Mouse (Mus musculus) spleen, adult 2 months (tissue): ENCODE measurements around the gene Camk2b. TPM values are rescaled to one million over a fixed set of nuclear protein-coding genes. Genes with fewer than 3 reads are reported as not detected.

Experiments used
- DNase-seq, 2 experiments: peaks; one replicate each; pipeline versions ENCODE4 v3.0.0 to v3.0.0-alpha.2; 2012 to 2021; ENCODE audit warnings: low spot score in 2 of 2, low read depth in 1 of 2
- H3K27ac ChIP-seq: fragments of 200-500 bp; 2 replicates; pipeline ENCODE4 v1.5.1; 2012; ENCODE audit warnings: low read length, inconsistent platforms; ENCODE audit not compliant: insufficient read depth
- H3K27me3 ChIP-seq: fragments of 200-500 bp; 2 replicates; pipeline ENCODE4 v1.6.1; 2012; ENCODE audit warnings: mild to moderate bottlenecking, moderate library complexity, low read length, inconsistent platforms; ENCODE audit not compliant: control insufficient read depth, insufficient read depth
- H3K36me3 ChIP-seq: fragments of 200-500 bp; 2 replicates; pipeline ENCODE4 v1.6.1; 2012; ENCODE audit warnings: mild to moderate bottlenecking, low read length, inconsistent platforms; ENCODE audit not compliant: control insufficient read depth, insufficient read depth
- H3K4me1 ChIP-seq: fragments of 200-500 bp; 2 replicates; pipeline ENCODE4 v1.6.1; 2011; ENCODE audit warnings: inconsistent platforms; ENCODE audit not compliant: control insufficient read depth, insufficient read depth, insufficient read length
- H3K4me3 ChIP-seq: fragments of 200-500 bp; 2 replicates; pipeline ENCODE4 v1.5.1; 2011; ENCODE audit warnings: mild to moderate bottlenecking, inconsistent platforms; ENCODE audit not compliant: insufficient read depth, insufficient read length; ENCODE audit errors: extremely low read depth
- CTCF ChIP-seq: fragments of 200-500 bp; IDR thresholded peaks from 2 replicates; pipeline ENCODE4 v1.5.1; 2011; ENCODE audit warnings: mild to moderate bottlenecking, inconsistent platforms; ENCODE audit not compliant: insufficient read depth, insufficient read length, insufficient replicate concordance; ENCODE audit errors: extremely low read depth
- POLR2A ChIP-seq: fragments of 200-500 bp; IDR thresholded peaks from 2 replicates; pipeline ENCODE4 v1.6.1; 2011; ENCODE audit warnings: low read depth, low read length, inconsistent platforms
- WGBS: fragments of 180-500 bp; shearing (Covaris S2); methylation state at CpG from one replicate; pipeline ENCODE4 v1.1.7; 2018; 5-methylcytosine and 5-hydroxymethylcytosine counted together
- polyA plus RNA-seq: library from polyadenylated mRNA; depleted of rRNA; stranded (reverse); fragments of >200 nt; gene quantifications from 2 replicates; pipeline ENCODE4 v1.2.3, GENCODE M21; 2012

Gene Camk2b
- polyA plus RNA-seq, 1 experiment = 7.8 TPM

DNA sequence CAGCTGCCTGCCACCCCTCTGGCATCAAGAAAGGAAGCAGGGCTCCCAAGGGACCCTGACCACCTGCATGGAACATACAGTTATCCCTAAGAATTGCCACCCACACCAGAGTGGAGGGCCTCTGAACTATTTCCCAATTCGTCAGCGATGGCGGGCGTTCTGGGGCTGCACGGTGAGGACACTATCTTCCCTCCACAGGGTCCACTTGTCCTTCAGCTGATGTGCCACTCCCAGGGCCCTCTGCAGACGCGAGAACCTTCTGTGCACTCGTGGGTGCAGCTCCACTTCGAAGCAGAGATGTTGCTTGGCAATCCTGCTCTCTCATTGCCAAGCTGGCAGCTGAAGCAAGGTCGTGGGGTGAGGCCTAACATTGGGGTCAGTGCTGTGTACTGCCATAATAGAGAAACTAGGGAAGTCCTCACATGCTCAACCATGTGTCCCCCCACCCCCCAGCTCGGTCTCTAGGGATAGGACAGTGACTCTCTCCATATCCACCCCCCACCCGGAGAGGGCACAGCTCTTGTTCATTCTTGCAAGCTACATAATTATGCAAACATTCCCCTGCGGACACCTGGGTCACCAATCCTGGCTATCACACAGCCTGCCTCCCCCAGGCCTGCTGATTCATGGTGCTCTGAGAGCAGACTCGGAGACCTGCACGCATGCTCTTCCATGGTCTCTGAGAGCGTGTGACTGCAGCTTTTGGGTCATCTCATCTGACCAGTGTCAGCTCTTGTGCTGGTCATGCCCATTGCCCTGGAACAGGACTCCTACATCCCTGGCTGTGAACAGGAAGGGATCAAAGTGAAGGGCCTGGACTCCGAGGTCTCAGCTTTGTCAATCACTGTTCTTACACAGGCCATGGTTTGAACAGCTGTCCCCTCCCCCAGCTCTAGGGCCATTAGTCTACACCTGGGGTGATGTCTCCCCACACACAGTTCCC lies 45.0 kb downstream of the Camk2b start:
- Histone ChIP-seq H3K4me3 (no peak overlapping the region), H3K27me3 (no peaks in the 10 kb centered on the region), H3K27ac (no peak overlapping the region), H3K4me1 (peaks cover 25% of the 10 kb centered on the region; the same call in 1 of the 2 replicates), H3K36me3 (no peaks in the 10 kb centered on the region)
- no peak for DNase-seq
- TF ChIP-seq POLR2A = no peak
- no peak for TF ChIP-seq CTCF
- WGBS = 57% methylated on average over 17 of the region's 17 CpGs

DNA sequence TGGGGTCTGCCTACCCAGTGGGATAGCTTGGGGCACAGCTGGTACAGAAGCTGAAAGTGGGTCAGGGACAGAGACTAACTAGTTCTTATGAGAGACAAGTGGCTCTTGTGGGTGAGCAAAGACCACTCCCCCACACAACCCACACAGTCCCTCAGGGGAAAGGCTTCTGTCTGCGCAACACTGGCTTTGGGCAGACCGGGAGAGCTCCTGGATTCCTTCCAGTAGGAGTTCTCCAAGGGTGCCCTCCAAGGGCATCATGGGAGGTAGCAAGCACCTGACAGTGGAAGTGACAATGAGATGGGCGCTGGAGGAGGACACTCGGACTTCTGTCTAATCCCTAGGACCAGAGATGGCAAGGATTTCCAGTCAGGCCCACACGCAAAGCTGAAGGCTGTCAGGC lies 45.8 kb downstream of the Camk2b start:
- TF ChIP-seq CTCF (no peak), POLR2A (no peak)

DNA sequence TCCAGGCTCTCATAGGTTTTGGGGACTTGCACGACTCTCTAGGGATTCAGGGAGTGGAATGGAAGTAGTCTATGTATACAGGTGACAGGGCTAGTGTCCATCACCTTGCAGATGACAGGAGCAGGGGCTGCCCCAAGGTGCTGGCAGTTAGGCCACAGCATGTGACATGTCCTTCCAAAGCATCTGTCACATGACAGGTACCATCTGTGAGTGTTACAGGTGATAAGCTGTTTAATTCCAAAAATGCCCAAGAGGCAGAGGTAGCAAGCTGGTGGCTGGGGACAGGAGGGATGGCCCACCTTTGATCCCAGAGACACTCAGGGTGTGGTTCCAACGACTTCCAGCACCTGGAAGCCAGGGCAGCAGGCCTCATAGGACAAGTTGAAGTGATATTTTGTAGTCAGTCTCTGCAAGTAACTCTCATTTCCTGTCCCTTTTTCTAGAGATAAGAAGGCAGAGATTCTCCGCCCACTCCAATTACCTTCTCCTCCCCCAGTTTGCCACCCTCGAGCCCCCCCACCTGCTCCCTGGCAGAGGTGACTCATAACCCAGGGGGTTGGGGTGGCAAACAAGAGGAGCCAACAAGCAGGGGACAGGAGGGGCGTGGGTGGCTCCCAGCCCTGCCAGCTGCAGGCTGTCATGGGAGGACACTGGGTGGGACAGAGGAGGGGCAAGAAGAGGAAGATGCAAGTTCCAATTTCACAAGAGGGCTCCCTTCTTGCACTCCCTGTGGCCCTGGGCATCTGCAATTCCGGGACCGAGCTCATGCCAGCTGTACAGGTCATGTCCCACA lies 47.7 kb downstream of the Camk2b start:
- DNase-seq = peak in 1 of 2 experiments; percentile 33
- WGBS = 36% methylated on average over 7 of the region's 7 CpGs
- Histone ChIP-seq H3K36me3 (peaks cover 6% of the 10 kb centered on the region; the same call in 1 of the 2 replicates), H3K27ac (peak overlapping the region; percentile 78), H3K27me3 (no peaks in the 10 kb centered on the region), H3K4me1 (peaks cover 25% of the 10 kb centered on the region; the same call in 1 of the 2 replicates), H3K4me3 (no peak overlapping the region)
- TF ChIP-seq CTCF = no peak
- no peak for TF ChIP-seq POLR2A

More for the DNA sequence above, 45.8 kb downstream of the Camk2b start:
- DNase-seq = no peak
- peaks cover 25% of the 10 kb centered on the region; the same call in 1 of the 2 replicates for H3K4me1 ChIP-seq
- WGBS = 69% methylated on average over 5 of the region's 5 CpGs
- H3K27ac ChIP-seq = no peak overlapping the region
- no peak overlapping the region for H3K4me3 ChIP-seq
- no peaks in the 10 kb centered on the region for H3K36me3 ChIP-seq
- H3K27me3 ChIP-seq = no peaks in the 10 kb centered on the region

DNA sequence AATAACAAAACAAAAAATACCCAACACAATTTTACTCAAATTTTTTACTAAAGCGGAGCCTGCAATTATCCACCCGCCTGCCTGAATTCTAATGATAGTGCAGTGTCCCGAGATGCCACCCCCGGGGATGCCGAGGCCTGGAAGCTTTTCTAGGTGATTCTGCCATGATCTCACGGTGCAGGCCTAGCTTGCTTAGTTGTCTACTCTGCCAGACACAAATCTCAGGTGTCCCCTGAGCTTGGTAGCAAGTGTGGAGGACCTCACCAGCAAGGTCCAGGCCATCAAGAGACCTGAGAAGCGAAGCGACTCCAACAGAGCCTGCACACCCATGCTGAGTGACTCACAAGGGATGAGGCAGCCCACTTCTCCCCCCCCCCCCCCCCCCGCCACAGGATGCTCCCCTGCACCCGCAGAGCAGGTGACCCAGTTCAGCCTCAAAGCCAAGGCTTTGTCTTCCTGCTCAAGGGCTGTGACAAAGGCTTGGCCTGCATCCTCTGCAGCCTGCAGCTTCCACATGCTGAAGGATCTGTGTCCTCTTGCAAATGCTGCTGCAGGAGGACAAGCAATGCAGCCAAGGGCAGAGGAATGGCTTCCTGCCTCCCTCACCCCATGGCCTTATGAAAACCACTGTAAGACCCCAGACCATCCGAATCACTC lies 48.5 kb downstream of the Camk2b start:
- H3K27ac ChIP-seq = peak overlapping the region; percentile 78
- no peak for DNase-seq
- H3K27me3 ChIP-seq = no peaks in the 10 kb centered on the region
- WGBS = 54% methylated on average over 11 of the region's 11 CpGs
- TF ChIP-seq POLR2A = no peak
- no peak for TF ChIP-seq CTCF
- H3K36me3 ChIP-seq = peaks cover 8% of the 10 kb centered on the region; the same call in 1 of the 2 replicates
- peaks cover 25% of the 10 kb centered on the region; the same call in 1 of the 2 replicates for H3K4me1 ChIP-seq
- H3K4me3 ChIP-seq = no peak overlapping the region

DNA sequence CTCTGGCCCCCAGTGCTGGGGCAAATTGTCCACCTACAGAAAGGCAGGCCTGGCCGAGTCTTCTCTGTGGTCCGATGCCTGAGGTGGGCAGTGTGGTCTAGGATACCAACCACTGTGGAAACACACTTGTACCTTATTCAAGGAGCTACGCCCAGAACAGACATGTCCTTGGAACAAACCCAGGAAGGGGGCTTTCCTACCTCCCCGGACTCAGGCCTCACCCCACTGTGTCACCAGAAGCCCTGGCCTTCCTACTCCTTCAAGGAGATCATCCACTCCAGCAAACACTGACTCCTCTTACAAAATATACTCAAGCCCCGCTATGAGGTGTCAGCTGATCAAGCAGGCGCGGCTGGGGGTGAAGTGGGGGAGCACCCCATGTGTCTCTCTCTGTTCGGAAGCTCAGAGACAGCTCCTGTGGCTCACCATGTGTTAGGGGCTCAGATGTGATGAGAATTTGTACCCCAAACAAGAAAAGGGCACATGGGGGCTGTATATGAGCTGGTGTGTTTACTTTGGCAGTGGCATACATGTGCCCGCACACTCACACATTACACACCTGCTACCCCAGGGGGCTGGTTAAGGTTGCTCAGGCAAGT lies 49.3 kb downstream of the Camk2b start:
- WGBS = 71% methylated on average over 9 of the region's 9 CpGs
- no peaks in the 10 kb centered on the region for H3K27me3 ChIP-seq
- H3K27ac ChIP-seq = no peak overlapping the region
- no peak for TF ChIP-seq POLR2A
- no peak for TF ChIP-seq CTCF
- no peak overlapping the region for H3K4me3 ChIP-seq
- DNase-seq = no peak
- H3K36me3 ChIP-seq = peaks cover 10% of the 10 kb centered on the region
- H3K4me1 ChIP-seq = peaks cover 28% of the 10 kb centered on the region; the same call in 1 of the 2 replicates

DNA sequence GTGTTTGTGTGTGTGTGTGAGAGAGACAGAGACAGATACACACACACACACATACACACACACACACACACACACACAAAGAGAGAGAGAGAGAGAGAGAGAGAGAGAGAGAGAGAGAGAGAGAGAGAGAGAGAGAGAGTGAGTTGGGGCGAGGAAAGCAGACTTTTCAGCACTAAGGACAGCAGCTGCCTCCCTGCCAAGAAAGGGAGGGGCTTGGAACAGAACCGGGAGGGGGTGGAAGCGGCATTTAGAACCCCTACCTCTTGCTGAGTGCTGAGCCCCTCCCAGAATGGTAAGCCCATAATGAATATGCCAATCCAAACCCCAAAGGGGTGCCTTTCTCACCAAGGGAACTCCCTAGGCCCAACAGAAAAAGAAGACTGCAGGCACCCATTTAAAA lies 49.8 kb downstream of the Camk2b start:
- H3K27ac ChIP-seq = no peak overlapping the region
- no peak overlapping the region for H3K4me3 ChIP-seq
- H3K27me3 ChIP-seq = no peaks in the 10 kb centered on the region
- WGBS = 35% methylated on average over 3 of the region's 3 CpGs
- no peak for TF ChIP-seq POLR2A
- no peak for TF ChIP-seq CTCF
- peaks cover 29% of the 10 kb centered on the region; the same call in 1 of the 2 replicates for H3K4me1 ChIP-seq
- peaks cover 15% of the 10 kb centered on the region for H3K36me3 ChIP-seq
- DNase-seq = no peak
